Mouse (Mus musculus) left cerebral cortex, adult 18-20 months (tissue): ENCODE measurements at regions not wholly inside any gene's neighbourhood (a gene's known extent, or its start where the extent isn't known, plus 50 kb on each side); places are given as distances from the start of the nearest gene placed in this dataset.
A peak's percentile ranks its signal among the peaks of the same experiment; 100 is the strongest.

Experiments used
- DNase-seq, 2 experiments: peaks; one replicate each; pipeline ENCODE4 v3.0.0; 2021 to 2022; ENCODE audit warnings: low spot score in 2 of 2, mixed read lengths in 1 of 2

GRCm38 (mm10) chr6:55627228-55627627 lies 53.8 kb downstream of the Neurod6 start:
- DNase-seq, result no peak

- DNase-seq, result no peak
These were observed 60.7 kb downstream of the Neurod6 start for GRCm38 (mm10) chr6:55620366-55620765.

- peak; percentile 50 to 67 for DNase-seq
These were observed 63.1 kb downstream of the Neurod6 start for GRCm38 (mm10) chr6:55617922-55618481.

- no peak for DNase-seq
These were observed 70.7 kb downstream of the Neurod6 start for GRCm38 (mm10) chr6:55610395-55610794.

GRCm38 (mm10) chr6:55609976-55610375 lies 71.1 kb downstream of the Neurod6 start:
- no peak for DNase-seq

GRCm38 (mm10) chr6:55609053-55609452 lies 72.0 kb downstream of the Neurod6 start:
- DNase-seq, result no peak

GRCm38 (mm10) chr6:55597088-55597487 lies 84.0 kb downstream of the Neurod6 start:
- DNase-seq, result no peak

GRCm38 (mm10) chr6:55592126-55592525 lies 88.9 kb downstream of the Neurod6 start:
- peak; percentile 60 to 75 for DNase-seq

- DNase-seq, result no peak
These were observed 100.0 kb downstream of the Neurod6 start for GRCm38 (mm10) chr6:55581106-55581505.

GRCm38 (mm10) chr6:55580036-55580435 lies 101.0 kb downstream of the Neurod6 start:
- DNase-seq, result no peak

GRCm38 (mm10) chr6:55579611-55580010 lies 101.5 kb downstream of the Neurod6 start:
- DNase-seq, result no peak

- no peak for DNase-seq
These were observed 102.0 kb downstream of the Neurod6 start for GRCm38 (mm10) chr6:55579105-55579504.

- DNase-seq, result no peak
These were observed 103.0 kb downstream of the Neurod6 start for GRCm38 (mm10) chr6:55578051-55578450.

- no peak for DNase-seq
These were observed 113.5 kb downstream of the Neurod6 start for GRCm38 (mm10) chr6:55567521-55567920.

- no peak for DNase-seq
These were observed 113.8 kb downstream of the Adcyap1r1 start for GRCm38 (mm10) chr6:55565260-55566209.

- no peak for DNase-seq
These were observed 108.8 kb downstream of the Adcyap1r1 start for GRCm38 (mm10) chr6:55560606-55561005.

GRCm38 (mm10) chr6:55559797-55560196 lies 108.0 kb downstream of the Adcyap1r1 start:
- DNase-seq, result no peak
